Mouse (Mus musculus) kidney, postnatal 0 days (tissue): ENCODE measurements around the gene Apex1. TPM values are rescaled to one million over a fixed set of nuclear protein-coding genes. Genes with fewer than 3 reads are reported as not detected.
A peak's percentile ranks its signal among the peaks of the same experiment; 100 is the strongest.
"Not testable (repeated sequence)": the region's sequence is repeated elsewhere in the genome, so short reads cannot be mapped to it uniquely, and the experiment has no call there.

Experiments
- ATAC-seq: fragments of 200-750 bp; cut with Nextera tagmentation; replicated peaks from 2 replicates; pipeline ENCODE4 v1.8.0; 2017; ENCODE audit warnings: low read depth, moderate number of reproducible peaks, moderate TSS enrichment, moderate library complexity; ENCODE audit not compliant: low FRiP score
- DNase-seq: peaks from one replicate; pipeline ENCODE4 v3.0.0-alpha.2; 2016; ENCODE audit warnings: low spot score
- H3K27ac ChIP-seq: fragments of 300-500 bp; sonication (generic); 2 replicates; pipeline ENCODE4 v1.5.1; 2014; ENCODE audit warnings: mild to moderate bottlenecking
- H3K27me3 ChIP-seq: fragments of 300-500 bp; sonication (generic); 2 replicates; pipeline ENCODE4 v1.6.1; 2014; ENCODE audit warnings: low read length, mixed read lengths; ENCODE audit not compliant: insufficient read depth
- H3K36me3 ChIP-seq: fragments of 300-500 bp; sonication (generic); 2 replicates; pipeline ENCODE4 v1.6.1; 2014; ENCODE audit warnings: low read length, mixed read lengths; ENCODE audit not compliant: insufficient read depth
- H3K4me1 ChIP-seq: fragments of 300-500 bp; sonication (generic); replicated peaks from 2 replicates; pipeline ENCODE4 v1.6.1; 2014; ENCODE audit warnings: antibody characterized with exemption, low read length, mixed read lengths; ENCODE audit not compliant: insufficient read depth
- H3K4me2 ChIP-seq: fragments of 300-500 bp; sonication (generic); 2 replicates; pipeline ENCODE4 v1.6.1; 2014; ENCODE audit warnings: mild to moderate bottlenecking, low read length, moderate library complexity, mixed read lengths
- H3K4me3 ChIP-seq: fragments of 300-500 bp; sonication (generic); replicated peaks from 2 replicates; pipeline ENCODE4 v1.5.1; 2014; ENCODE audit warnings: low read depth, low read length
- H3K9ac ChIP-seq: fragments of 300-500 bp; sonication (generic); 2 replicates; pipeline ENCODE4 v1.6.1; 2014; ENCODE audit warnings: low read depth, low read length
- H3K9me3 ChIP-seq: fragments of 300-500 bp; sonication (generic); replicated peaks from 2 replicates; pipeline ENCODE4 v1.6.1; 2016; ENCODE audit warnings: low read length, inconsistent platforms, mixed read lengths
- CTCF ChIP-seq: IDR thresholded peaks from 2 replicates; pipeline ENCODE4 v1.5.1; 2016; ENCODE audit warnings: antibody characterized with exemption, low read depth, mild to moderate bottlenecking, moderate library complexity
- WGBS: fragments of 180-500 bp; shearing (Covaris S2); extraction: QIAGEN DNeasy Blood & Tissue Kit; methylation state at CpG from one replicate; pipeline ENCODE4 v1.1.7; 2014; 5-methylcytosine and 5-hydroxymethylcytosine counted together
- polyA plus RNA-seq: library from polyadenylated mRNA; unstranded; fragments of >200 nt; fragmentation: Nextera tagmentation; extraction: Ambion mirVana; gene quantifications from 2 replicates; pipeline ENCODE4 v1.2.1, GENCODE M21; 2015

The Apex1 gene
- polyA plus RNA-seq, 1 experiment from 2014 or later, result 212 TPM

GRCm38 (mm10) chr14:50903973-50904827 is 20.6 kb upstream of the Apex1 start:
- WGBS, result 4% methylated on average over 26 of the region's 26 CpGs
- Histone ChIP-seq H3K4me3 (peak overlapping the region; percentile 29), H3K4me1 (no peaks in the 10 kb centered on the region), H3K36me3 (no peaks in the 10 kb centered on the region), H3K27me3 (no peaks in the 10 kb centered on the region), H3K4me2 (peak overlapping the region; percentile 67), H3K9me3 (no peaks in the 10 kb centered on the region), H3K9ac (peak overlapping the region; percentile 58), H3K27ac (no peak overlapping the region)
- DNase-seq (peak; percentile 70), ATAC-seq (peak; percentile 86)
- TF ChIP-seq CTCF, result peak; percentile 65

GRCm38 (mm10) chr14:50904828-50905129 is 20.0 kb upstream of the Apex1 start:
- Histone ChIP-seq H3K9me3 (no peaks in the 10 kb centered on the region), H3K4me3 (no peak overlapping the region), H3K9ac (no peak overlapping the region), H3K4me1 (no peaks in the 10 kb centered on the region), H3K4me2 (no peak overlapping the region), H3K27ac (no peak overlapping the region), H3K27me3 (no peaks in the 10 kb centered on the region), H3K36me3 (no peaks in the 10 kb centered on the region)
- no peak for ATAC-seq
- TF ChIP-seq CTCF, result no peak
- 87% methylated on average over 4 of the region's 4 CpGs for WGBS
- DNase-seq, result no peak

DNA sequence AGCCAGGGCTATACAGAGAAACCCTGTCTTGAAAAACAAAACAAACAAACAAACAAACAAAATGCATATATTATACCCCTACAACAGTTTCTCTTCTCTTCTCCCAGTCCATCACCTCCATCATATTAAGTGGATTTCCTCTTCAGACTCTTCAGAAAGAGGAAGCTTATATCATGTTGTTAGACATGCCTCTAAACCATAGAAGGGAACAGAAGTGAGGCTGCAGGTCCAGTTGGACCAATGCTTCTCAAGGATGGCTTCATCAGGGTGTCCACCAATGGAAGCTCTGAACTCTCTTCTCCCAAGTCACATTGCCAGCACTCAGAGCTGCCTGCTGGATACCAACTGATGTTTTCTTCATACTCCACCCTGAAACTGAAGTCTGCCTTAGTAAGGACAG is 19.4 kb upstream of the Apex1 start:
- H3K4me2 ChIP-seq, H3K9ac ChIP-seq, H3K27ac ChIP-seq, H3K36me3 ChIP-seq, DNase-seq, H3K9me3 ChIP-seq, H3K27me3 ChIP-seq, ATAC-seq, H3K4me3 ChIP-seq, H3K4me1 ChIP-seq: not testable (repeated sequence)

DNA sequence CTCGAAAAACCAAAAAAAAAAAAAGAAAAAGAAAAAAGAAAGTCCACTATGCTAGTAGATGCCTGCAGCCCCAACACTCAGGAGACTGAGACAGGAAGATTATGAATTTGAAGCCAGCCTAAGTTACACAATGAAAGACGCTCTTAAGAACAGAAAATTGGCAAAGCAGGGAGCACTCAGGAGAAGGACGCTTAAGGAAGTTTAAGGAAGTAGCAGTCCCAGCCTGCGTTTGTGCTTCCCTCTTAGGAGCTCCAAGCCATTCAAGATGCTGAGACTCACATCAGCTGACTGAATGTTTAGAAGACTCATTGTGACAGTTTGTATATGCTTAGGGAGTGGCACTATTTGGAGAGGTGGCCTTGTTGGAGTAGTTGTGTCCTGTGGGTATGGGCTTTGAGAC is 16.6 kb upstream of the Apex1 start:
- no peak for TF ChIP-seq CTCF
- no peaks in the 10 kb centered on the region for H3K9me3 ChIP-seq
- 85% methylated on average over 4 of the region's 4 CpGs for WGBS
- DNase-seq (no peak), ATAC-seq (no peak)
- H3K27ac ChIP-seq, result no peak overlapping the region
- H3K9ac ChIP-seq, result no peak overlapping the region
- no peaks in the 10 kb centered on the region for H3K4me1 ChIP-seq
- H3K4me3 ChIP-seq, result no peak overlapping the region
- H3K36me3 ChIP-seq, result 0 out of 2 replicates have a peak, but pooled peaks cover 17% of the 10 kb centered on the region
- H3K4me2 ChIP-seq, result no peak overlapping the region
- H3K27me3 ChIP-seq, result no peaks in the 10 kb centered on the region

GRCm38 (mm10) chr14:50911356-50911755 is 13.4 kb upstream of the Apex1 start:
- TF ChIP-seq CTCF, result no peak
- DNase-seq, result no peak
- H3K9ac ChIP-seq, result no peak overlapping the region
- no peak for ATAC-seq
- no peaks in the 10 kb centered on the region for H3K9me3 ChIP-seq
- 66% methylated on average over 3 of the region's 3 CpGs for WGBS
- H3K27me3 ChIP-seq, result no peaks in the 10 kb centered on the region
- no peak overlapping the region for H3K4me2 ChIP-seq
- H3K4me1 ChIP-seq, result no peaks in the 10 kb centered on the region
- H3K36me3 ChIP-seq, result peaks cover 38% of the 10 kb centered on the region; the same call in 1 of the 2 replicates
- no peak overlapping the region for H3K4me3 ChIP-seq
- no peak overlapping the region for H3K27ac ChIP-seq

DNA sequence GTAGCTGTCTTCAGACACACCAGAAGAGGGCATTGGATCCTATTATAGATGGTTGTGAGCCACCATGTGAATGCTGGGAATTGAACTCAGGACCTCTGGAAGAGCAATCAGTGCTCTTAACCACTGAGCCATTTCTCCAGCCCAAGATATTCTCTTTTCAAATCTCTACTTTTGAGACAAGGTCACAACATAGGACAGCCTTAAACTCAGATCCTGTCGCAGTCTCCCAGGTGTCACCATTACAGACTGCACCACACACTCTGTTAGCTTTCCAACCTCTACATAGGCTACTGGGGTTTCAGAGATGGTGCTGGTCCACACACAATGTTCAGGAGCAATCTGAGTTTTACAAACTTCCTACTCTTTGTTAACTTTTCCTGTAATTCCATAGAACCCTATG is 1.3 kb upstream of the Apex1 start:
- Histone ChIP-seq H3K36me3 (peaks cover 24% of the 10 kb centered on the region), H3K4me2 (peak overlapping the region; percentile 85), H3K9ac (peak overlapping the region; percentile 74; the same call in 1 of the 2 replicates), H3K4me3 (peak overlapping the region; percentile 60)
- DNase-seq, H3K9me3 ChIP-seq, H3K27me3 ChIP-seq, ATAC-seq, H3K4me1 ChIP-seq, H3K27ac ChIP-seq: not testable (repeated sequence)
- WGBS, result 85% methylated on average over 1 of the region's 1 CpGs
